Mouse (Mus musculus) kidney, adult 2 months (tissue): Measurements from ENCODE around the gene Hist1h2ac. TPM values are rescaled to one million over a fixed set of nuclear protein-coding genes. Genes with fewer than 3 reads are reported as not detected.
"Not testable (repeated sequence)": the region's sequence is repeated elsewhere in the genome, so short reads cannot be mapped to it uniquely, and the experiment has no call there.

Experiments used
- DNase-seq: peaks from one replicate; pipeline ENCODE4 v3.0.0; 2021
- H3K27ac ChIP-seq: fragments of 200-500 bp; 2 replicates; pipeline ENCODE4 v1.5.1; 2012; ENCODE audit warnings: low read depth, low read length, control low read depth, inconsistent platforms; ENCODE audit not compliant: insufficient read depth
- H3K27me3 ChIP-seq: fragments of 200-500 bp; replicated peaks from 2 replicates; pipeline ENCODE4 v1.6.1; 2012; ENCODE audit warnings: mild to moderate bottlenecking, moderate library complexity, low read length, inconsistent platforms; ENCODE audit not compliant: control insufficient read depth, insufficient read depth
- H3K36me3 ChIP-seq: fragments of 200-500 bp; 2 replicates; pipeline ENCODE4 v1.6.1; 2012; ENCODE audit warnings: mild to moderate bottlenecking, moderate library complexity, low read length, inconsistent platforms; ENCODE audit not compliant: control insufficient read depth, insufficient read depth
- H3K4me1 ChIP-seq: fragments of 200-500 bp; 2 replicates; pipeline ENCODE4 v1.6.1; 2011; ENCODE audit warnings: low read length; ENCODE audit not compliant: control insufficient read depth, insufficient read depth
- H3K4me3 ChIP-seq: fragments of 200-500 bp; 2 replicates; pipeline ENCODE4 v1.5.1; 2011; ENCODE audit warnings: mild to moderate bottlenecking, low read depth, low read length, control low read depth; ENCODE audit not compliant: insufficient read depth
- CTCF ChIP-seq: fragments of 200-500 bp; conservative IDR thresholded peaks from 2 replicates; pipeline ENCODE4 v1.5.1; 2011; ENCODE audit warnings: low read depth, mild to moderate bottlenecking, control low read depth, low read length, moderate library complexity, mixed read lengths; ENCODE audit not compliant: insufficient read depth, insufficient read length
- POLR2A ChIP-seq: fragments of 200-500 bp; IDR thresholded peaks from one replicate; pipeline ENCODE4 v1.6.1; 2011; ENCODE audit warnings: low read depth, low read length, control low read depth
- WGBS: fragments of 180-500 bp; shearing (Covaris S2); methylation state at CpG from one replicate; pipeline ENCODE4 v1.1.7; 2018; 5-methylcytosine and 5-hydroxymethylcytosine counted together
- polyA plus RNA-seq: library from polyadenylated mRNA; depleted of rRNA; stranded (reverse); fragments of >200 nt; gene quantifications from 2 replicates; pipeline ENCODE4 v1.2.3, GENCODE M21; 2012

Gene Hist1h2ac
- polyA plus RNA-seq, 1 experiment: 0.44 TPM

GRCm38 (mm10) chr13:23708654-23709053 is 24.9 kb upstream of the Hist1h2ac start:
- Histone ChIP-seq H3K36me3 (no peaks in the 10 kb centered on the region; the same call in 1 of the 2 replicates), H3K27ac (no peak overlapping the region), H3K27me3 (no peaks in the 10 kb centered on the region), H3K4me1 (0 out of 2 replicates have a peak, but pooled peaks cover 3% of the 10 kb centered on the region), H3K4me3 (no peak overlapping the region)
- TF ChIP-seq POLR2A: no peak
- TF ChIP-seq CTCF: no peak
- 61% methylated on average over 4 of the region's 4 CpGs for WGBS
- peak; percentile 27 for DNase-seq

GRCm38 (mm10) chr13:23708041-23708440 is 24.3 kb upstream of the Hist1h2ac start:
- Histone ChIP-seq H3K4me1 (0 out of 2 replicates have a peak, but pooled peaks cover 3% of the 10 kb centered on the region), H3K27ac (no peak overlapping the region), H3K36me3 (no peaks in the 10 kb centered on the region; the same call in 1 of the 2 replicates), H3K27me3 (no peaks in the 10 kb centered on the region), H3K4me3 (no peak overlapping the region)
- 95% methylated on average over 4 of the region's 4 CpGs for WGBS
- DNase-seq: no peak
- TF ChIP-seq CTCF: no peak
- TF ChIP-seq POLR2A: no peak

GRCm38 (mm10) chr13:23706771-23707170 is 23.0 kb upstream of the Hist1h2ac start:
- H3K27me3 ChIP-seq: no peaks in the 10 kb centered on the region
- TF ChIP-seq POLR2A (no peak), CTCF (no peak)
- DNase-seq: no peak
- H3K27ac ChIP-seq: no peak overlapping the region
- H3K4me3 ChIP-seq: no peak overlapping the region
- H3K4me1 ChIP-seq: 0 out of 2 replicates have a peak, but pooled peaks cover 3% of the 10 kb centered on the region
- 97% methylated on average over 12 of the region's 12 CpGs for WGBS
- H3K36me3 ChIP-seq: no peaks in the 10 kb centered on the region; the same call in 1 of the 2 replicates

GRCm38 (mm10) chr13:23705751-23706356 is 22.1 kb upstream of the Hist1h2ac start:
- H3K4me3 ChIP-seq: no peak overlapping the region
- H3K27me3 ChIP-seq: no peaks in the 10 kb centered on the region
- peaks cover 3% of the 10 kb centered on the region; the same call in 1 of the 2 replicates for H3K4me1 ChIP-seq
- TF ChIP-seq CTCF (no peak), POLR2A (no peak)
- 96% methylated on average over 7 of the region's 7 CpGs for WGBS
- H3K27ac ChIP-seq: no peak overlapping the region
- no peaks in the 10 kb centered on the region; the same call in 1 of the 2 replicates for H3K36me3 ChIP-seq
- DNase-seq: no peak

- H3K4me1 ChIP-seq: not testable (repeated sequence)
- 63% methylated on average over 2 of the region's 2 CpGs for WGBS
Measured at GRCm38 (mm10) chr13:23702801-23703200, 19.1 kb upstream of the Hist1h2ac start.

GRCm38 (mm10) chr13:23702220-23702619 is 18.5 kb upstream of the Hist1h2ac start:
- H3K27me3 ChIP-seq: no peaks in the 10 kb centered on the region
- no peak overlapping the region for H3K4me3 ChIP-seq
- H3K4me1 ChIP-seq: no peaks in the 10 kb centered on the region; the same call in 1 of the 2 replicates
- H3K27ac ChIP-seq: no peak overlapping the region
- WGBS: 78% methylated on average over 4 of the region's 4 CpGs
- DNase-seq: no peak
- TF ChIP-seq CTCF (no peak), POLR2A (no peak)
- no peaks in the 10 kb centered on the region; the same call in 1 of the 2 replicates for H3K36me3 ChIP-seq

More at GRCm38 (mm10) chr13:23702801-23703200, 19.1 kb upstream of the Hist1h2ac start:
- not testable (repeated sequence) for H3K27ac ChIP-seq, H3K27me3 ChIP-seq, H3K36me3 ChIP-seq, H3K4me3 ChIP-seq, DNase-seq

GRCm38 (mm10) chr13:23700786-23701520 is 17.2 kb upstream of the Hist1h2ac start:
- TF ChIP-seq POLR2A (no peak), CTCF (peak; percentile 80)
- no peaks in the 10 kb centered on the region; the same call in 1 of the 2 replicates for H3K36me3 ChIP-seq
- no peaks in the 10 kb centered on the region for H3K27me3 ChIP-seq
- peak; percentile 90 for DNase-seq
- no peak overlapping the region for H3K4me3 ChIP-seq
- H3K4me1 ChIP-seq: no peaks in the 10 kb centered on the region; the same call in 1 of the 2 replicates
- 21% methylated on average over 8 of the region's 8 CpGs for WGBS
- H3K27ac ChIP-seq: no peak overlapping the region
